Mouse (Mus musculus): Measurements from ENCODE around the gene Gm49361.

DNA sequence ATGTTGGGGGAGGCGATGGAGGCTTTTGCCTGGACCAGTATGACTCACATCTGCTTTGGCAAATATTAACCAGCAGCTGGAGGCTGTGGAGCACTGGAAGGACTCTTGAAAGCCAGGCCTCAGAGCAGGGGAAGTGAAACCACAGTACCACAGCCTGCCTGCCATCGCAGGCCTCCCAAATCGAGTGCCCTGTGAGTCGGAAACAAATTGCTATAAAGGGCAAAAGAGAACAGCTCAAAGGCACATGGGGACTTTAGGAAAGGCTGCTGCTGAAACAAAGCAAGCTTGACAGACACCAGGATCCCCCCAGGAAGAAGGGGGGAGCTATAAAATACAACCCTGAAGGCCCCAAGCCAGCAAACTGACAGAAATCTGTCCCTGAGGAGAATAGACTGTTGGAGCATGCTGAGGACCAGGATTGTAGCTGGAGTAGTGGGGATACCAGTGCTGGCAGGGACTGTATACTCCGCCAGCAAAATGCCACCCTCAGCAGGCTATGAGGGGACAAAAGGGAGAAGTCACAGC lies 15.9 kb downstream of the Gm49361 start:
- no peak for TF ChIP-seq CTCF (IDR thresholded peaks at IDR 0.05; ENCODE audit: borderline replicate concordance, insufficient read depth, low read length)
- no peak for TF ChIP-seq POLR2A (IDR thresholded peaks at IDR 0.05; ENCODE audit: low read depth, low read length)
